Mouse (Mus musculus): ENCODE measurements at regions not wholly inside any gene's neighbourhood (a gene's known extent, or its start where the extent isn't known, plus 50 kb on each side); places are given as distances from the start of the nearest gene placed in this dataset.

GRCm38 (mm10) chr1:57622561-57622960, 151.4 kb upstream of the Spats2l start:
- Histone ChIP-seq H3K4me3 (replicated peaks) (no peak overlapping the region), H3K36me3 (replicated peaks; ENCODE audit: low read length) (no peaks in the 10 kb centered on the region), H3K4me1 (no peaks in the 10 kb centered on the region), H3K9me3 (peaks cover 24% of the 10 kb centered on the region), H3K27me3 (replicated peaks) (no peaks in the 10 kb centered on the region)
- no peak for TF ChIP-seq FLI1 (IDR thresholded peaks at IDR 0.05; ENCODE audit: low read length)
- TF ChIP-seq GATA1 (IDR thresholded peaks at IDR 0.05; ENCODE audit: borderline replicate concordance, low read length): no peak

GRCm38 (mm10) chr1:57633986-57634385, 140.0 kb upstream of the Spats2l start:
- H3K4me1 ChIP-seq: no peaks in the 10 kb centered on the region
- no peaks in the 10 kb centered on the region for H3K36me3 ChIP-seq (replicated peaks; ENCODE audit: low read length)
- no peaks in the 10 kb centered on the region for H3K27me3 ChIP-seq (replicated peaks)
- H3K4me3 ChIP-seq (replicated peaks): no peak overlapping the region
- TF ChIP-seq FLI1 (IDR thresholded peaks at IDR 0.05; ENCODE audit: low read length) (no peak), GATA1 (IDR thresholded peaks at IDR 0.05; ENCODE audit: borderline replicate concordance, low read length) (no peak)
- peaks cover 19% of the 10 kb centered on the region for H3K9me3 ChIP-seq

GRCm38 (mm10) chr1:57642131-57642530, 131.8 kb upstream of the Spats2l start:
- no peaks in the 10 kb centered on the region for H3K36me3 ChIP-seq (replicated peaks; ENCODE audit: low read length)
- no peaks in the 10 kb centered on the region for H3K4me1 ChIP-seq
- no peak overlapping the region for H3K4me3 ChIP-seq (replicated peaks)
- TF ChIP-seq GATA1 (IDR thresholded peaks at IDR 0.05; ENCODE audit: borderline replicate concordance, low read length): no peak
- TF ChIP-seq FLI1 (IDR thresholded peaks at IDR 0.05; ENCODE audit: low read length): no peak
- H3K27me3 ChIP-seq (replicated peaks): no peaks in the 10 kb centered on the region
- peaks cover 4% of the 10 kb centered on the region; the same call in 1 of the 2 replicates for H3K9me3 ChIP-seq

- Histone ChIP-seq H3K36me3 (replicated peaks; ENCODE audit: low read length) (no peaks in the 10 kb centered on the region), H3K27me3 (replicated peaks) (no peaks in the 10 kb centered on the region), H3K4me3 (replicated peaks) (no peak overlapping the region), H3K4me1 (no peaks in the 10 kb centered on the region), H3K9me3 (peaks cover 4% of the 10 kb centered on the region; the same call in 1 of the 2 replicates)
- TF ChIP-seq GATA1 (IDR thresholded peaks at IDR 0.05; ENCODE audit: borderline replicate concordance, low read length) (no peak), FLI1 (IDR thresholded peaks at IDR 0.05; ENCODE audit: low read length) (no peak)
These were observed 130.4 kb upstream of the Spats2l start for GRCm38 (mm10) chr1:57643466-57644097.

GRCm38 (mm10) chr1:57664962-57665361, 109.0 kb upstream of the Spats2l start:
- H3K27me3 ChIP-seq (replicated peaks): no peaks in the 10 kb centered on the region
- H3K4me1 ChIP-seq: no peaks in the 10 kb centered on the region
- no peak for TF ChIP-seq FLI1 (IDR thresholded peaks at IDR 0.05; ENCODE audit: low read length)
- TF ChIP-seq GATA1 (IDR thresholded peaks at IDR 0.05; ENCODE audit: borderline replicate concordance, low read length): no peak
- peaks cover 16% of the 10 kb centered on the region for H3K9me3 ChIP-seq
- H3K36me3 ChIP-seq (replicated peaks; ENCODE audit: low read length): no peaks in the 10 kb centered on the region
- no peak overlapping the region for H3K4me3 ChIP-seq (replicated peaks)

GRCm38 (mm10) chr1:57665724-57666123, 108.2 kb upstream of the Spats2l start:
- Histone ChIP-seq H3K9me3 (peaks cover 12% of the 10 kb centered on the region), H3K4me3 (replicated peaks) (no peak overlapping the region), H3K36me3 (replicated peaks; ENCODE audit: low read length) (no peaks in the 10 kb centered on the region), H3K27me3 (replicated peaks) (no peaks in the 10 kb centered on the region), H3K4me1 (no peaks in the 10 kb centered on the region)
- TF ChIP-seq GATA1 (IDR thresholded peaks at IDR 0.05; ENCODE audit: borderline replicate concordance, low read length): no peak
- no peak for TF ChIP-seq FLI1 (IDR thresholded peaks at IDR 0.05; ENCODE audit: low read length)

GRCm38 (mm10) chr1:57666179-57666693, 107.7 kb upstream of the Spats2l start:
- Histone ChIP-seq H3K36me3 (replicated peaks; ENCODE audit: low read length) (no peaks in the 10 kb centered on the region), H3K4me3 (replicated peaks) (no peak overlapping the region), H3K27me3 (replicated peaks) (no peaks in the 10 kb centered on the region), H3K4me1 (no peaks in the 10 kb centered on the region), H3K9me3 (peaks cover 12% of the 10 kb centered on the region)
- TF ChIP-seq FLI1 (IDR thresholded peaks at IDR 0.05; ENCODE audit: low read length) (no peak), GATA1 (IDR thresholded peaks at IDR 0.05; ENCODE audit: borderline replicate concordance, low read length) (no peak)

GRCm38 (mm10) chr1:57673415-57673814, 100.5 kb upstream of the Spats2l start:
- TF ChIP-seq GATA1 (IDR thresholded peaks at IDR 0.05; ENCODE audit: borderline replicate concordance, low read length) (no peak), FLI1 (IDR thresholded peaks at IDR 0.05; ENCODE audit: low read length) (no peak)
- Histone ChIP-seq H3K4me1 (no peaks in the 10 kb centered on the region), H3K27me3 (replicated peaks) (no peaks in the 10 kb centered on the region), H3K9me3 (peaks cover 14% of the 10 kb centered on the region), H3K36me3 (replicated peaks; ENCODE audit: low read length) (no peaks in the 10 kb centered on the region), H3K4me3 (replicated peaks) (no peak overlapping the region)

- TF ChIP-seq GATA1 (IDR thresholded peaks at IDR 0.05; ENCODE audit: borderline replicate concordance, low read length) (no peak), FLI1 (IDR thresholded peaks at IDR 0.05; ENCODE audit: low read length) (no peak)
- Histone ChIP-seq H3K27me3 (replicated peaks) (no peaks in the 10 kb centered on the region), H3K36me3 (replicated peaks; ENCODE audit: low read length) (no peaks in the 10 kb centered on the region)
These were observed 99.8 kb upstream of the Spats2l start for GRCm38 (mm10) chr1:57673957-57674699.

More at GRCm38 (mm10) chr1:57673957-57674699, 99.8 kb upstream of the Spats2l start:
- peaks cover 19% of the 10 kb centered on the region for H3K9me3 ChIP-seq
- no peak overlapping the region for H3K4me3 ChIP-seq (replicated peaks)
- no peaks in the 10 kb centered on the region for H3K4me1 ChIP-seq

Data from megakaryocyte, embryonic 14.5 days (primary cell).